ENCODE assay signal across 29 mouse cellular contexts in genomic region chr5:99470613-99471012, GRCm38 (mm10).
DNase-seq lines count a peak whose midpoint lies in the region; ATAC-seq and TF ChIP-seq lines count a peak whose summit lies in the region.
"Had no signal": no experiment of that assay in that cellular context is flagged by ENCODE, and none has a peak within 500 bp of the region (broad histone marks: within the 10 kb centered on the region; RNA-seq: fewer than 3 reads in every experiment).

No protein-coding gene starts in this region.

- H3K4me1 ChIP-seq in heart, adult 2 months (ENCODE audit: control insufficient read depth, insufficient read depth, low read length) = peaks cover 3% of the 10 kb centered on the region
- H3K4me1 ChIP-seq in heart, embryonic 11.5 days (ENCODE audit: control insufficient read depth, insufficient read depth, low read length) = peaks cover 8% of the 10 kb centered on the region; the same call in 1 of the 2 replicates
- peaks cover 18% of the 10 kb centered on the region for H3K4me1 ChIP-seq in heart, embryonic 10.5 days
- H3K4me1 ChIP-seq: embryonic facial prominence, embryonic 15.5 days had no signal

- H3K4me3 ChIP-seq in heart, adult 2 months = no peak overlapping the region
- H3K4me3 ChIP-seq in heart, embryonic 11.5 days (ENCODE audit: low read depth, low read length) = no peak overlapping the region
- no peak overlapping the region for H3K4me3 ChIP-seq in heart, embryonic 10.5 days
- H3K4me3 ChIP-seq: embryonic facial prominence, embryonic 13.5 days; embryonic facial prominence, embryonic 15.5 days; erythroblast, embryonic 14.5 days; forebrain, embryonic 10.5 days; forebrain, embryonic 12.5 days had no signal

- no peak for TF ChIP-seq POLR2A in heart, adult 2 months (IDR thresholded peaks at IDR 0.05; ENCODE audit: insufficient read depth, low read depth, low read length)

- H3K9ac ChIP-seq in heart, adult 2 months (ENCODE audit: low read depth, low read length) = no peak overlapping the region
- no peak overlapping the region for H3K9ac ChIP-seq in heart, embryonic 11.5 days (ENCODE audit: low read depth, low read length)
- H3K9ac ChIP-seq: embryonic facial prominence, embryonic 13.5 days; embryonic facial prominence, embryonic 15.5 days; forebrain, embryonic 12.5 days had no signal

- peak overlapping the region; percentile 76 for H3K27ac ChIP-seq in heart, adult 2 months
- no peak overlapping the region for H3K27ac ChIP-seq in heart, embryonic 11.5 days (ENCODE audit: low read depth, low read length)
- H3K27ac ChIP-seq in heart, embryonic 10.5 days = 0 out of 2 replicates have a peak overlapping the region, but pooled peaks have one; percentile 36
- H3K27ac ChIP-seq: embryonic facial prominence, embryonic 13.5 days; embryonic facial prominence, embryonic 15.5 days; forebrain, embryonic 10.5 days; forebrain, embryonic 12.5 days had no signal

- TF ChIP-seq EP300 in heart, adult 2 months (IDR thresholded peaks at IDR 0.05; ENCODE audit: insufficient read depth, low read depth, low read length) = peak; percentile 62

- DNase-seq in heart, adult 11 months = peak; percentile 95
- no peak for DNase-seq in heart, postnatal 4 days
- DNase-seq in heart, adult 2 months = peak in 1 of 2 experiments; percentile 26
- DNase-seq in heart, embryonic 10.5 days (ENCODE audit: low spot score) = no peak
- DNase-seq in heart, postnatal 25 days (ENCODE audit: low spot score) = no peak
- DNase-seq in ZHBTc4 (ENCODE audit: low read depth, low spot score) = peak; percentile 19
- DNase-seq in kidney, postnatal 10 days = no peak
- DNase-seq: adrenal gland, adult 2 months; adrenal gland, postnatal 10 days; adrenal gland, postnatal 25 days; B cell, adult 2 months; cerebellum, adult 11 months; cerebellum, adult 18-20 months; cerebellum, adult 8-10 months; cerebellum, adult 9-11 months; cerebellum, postnatal 14 days; cerebellum, postnatal 36 days; embryo, embryonic 11 days had no signal

- TF ChIP-seq CTCF in heart, adult 2 months (IDR thresholded peaks at IDR 0.05) = no peak

- H3K36me3 ChIP-seq in heart, adult 2 months (ENCODE audit: control insufficient read depth, insufficient read depth, low read length) = peaks cover 5% of the 10 kb centered on the region; the same call in 1 of the 2 replicates
- H3K36me3 ChIP-seq in heart, embryonic 11.5 days (ENCODE audit: control insufficient read depth, insufficient read depth, low read length) = no peaks in the 10 kb centered on the region
- no peaks in the 10 kb centered on the region for H3K36me3 ChIP-seq in heart, embryonic 10.5 days
- H3K36me3 ChIP-seq: embryonic facial prominence, embryonic 13.5 days; embryonic facial prominence, embryonic 15.5 days; forebrain, embryonic 10.5 days; forebrain, embryonic 12.5 days; G1E had no signal

- no peak overlapping the region for H3K4me2 ChIP-seq in heart, embryonic 11.5 days
- H3K4me2 ChIP-seq: embryonic facial prominence, embryonic 13.5 days; embryonic facial prominence, embryonic 15.5 days; forebrain, embryonic 12.5 days had no signal

- no peaks in the 10 kb centered on the region for H3K79me2 ChIP-seq in heart, adult 2 months (replicated peaks; ENCODE audit: control insufficient read depth, insufficient read depth, low read length)

- no peak for ATAC-seq in heart, embryonic 11.5 days (replicated peaks; ENCODE audit: insufficient number of reproducible peaks, low FRiP score, low TSS enrichment)
- ATAC-seq: CD4-positive, CD25-positive, alpha-beta regulatory T cell, adult 4 months; forebrain, embryonic 14.5 days; Patski had no signal

- intact Hi-C loops in heart, adult 2 months (cut with DNase I) = loop anchor here (2.0 to 5.0 kb wide), 2 partner anchors 102 to 218 kb away; no protein-coding TSS in a partner anchor
- intact Hi-C loops in heart, postnatal 25 days (cut with DNase I) = no loop called here

- no peaks in the 10 kb centered on the region for H3K27me3 ChIP-seq in heart, adult 2 months (ENCODE audit: control insufficient read depth, insufficient read depth, low read length)
- no peaks in the 10 kb centered on the region for H3K27me3 ChIP-seq in heart, embryonic 11.5 days (ENCODE audit: control insufficient read depth, insufficient read depth, low read length)
- H3K27me3 ChIP-seq in heart, embryonic 10.5 days (ENCODE audit: insufficient read depth, poor library complexity, severe bottlenecking) = no peaks in the 10 kb centered on the region
- H3K27me3 ChIP-seq: CH12.LX; embryonic facial prominence, embryonic 13.5 days; embryonic facial prominence, embryonic 15.5 days had no signal

- no peaks in the 10 kb centered on the region for H3K9me3 ChIP-seq in heart, embryonic 11.5 days (replicated peaks; ENCODE audit: control insufficient read depth, low read length)
- no peaks in the 10 kb centered on the region for H3K9me3 ChIP-seq in heart, embryonic 10.5 days
- H3K9me3 ChIP-seq: embryonic facial prominence, embryonic 13.5 days; embryonic facial prominence, embryonic 15.5 days; forebrain, embryonic 10.5 days; forebrain, embryonic 12.5 days had no signal

Comparison
In these comparisons a context has a peak if more than half of its experiments do, and no peak if none do; other contexts are left out.
1. DNase-seq: peak in heart, adult 11 months (single experiment) and ZHBTc4 (single experiment); none in heart, postnatal 4 days (single experiment), heart, embryonic 10.5 days (single experiment), heart, postnatal 25 days (single experiment) and kidney, postnatal 10 days (single experiment).